Mouse (Mus musculus): ENCODE measurements around the gene Znhit1. TPM values are rescaled to one million over a fixed set of nuclear protein-coding genes. Genes with fewer than 3 reads are reported as not detected.

Znhit1 gene
- polyA plus RNA-seq, 1 experiment from 2014 or later, result 94.3 TPM

GRCm38 (mm10) chr5:136982338-136982930 lies 5.4 kb downstream of the Znhit1 start:
- Histone ChIP-seq H3K4me3 (replicated peaks) (no peak overlapping the region), H3K36me3 (peaks cover 9% of the 10 kb centered on the region), H3K27ac (no peak overlapping the region), H3K4me2 (no peak overlapping the region), H3K9ac (no peak overlapping the region), H3K4me1 (0 out of 2 replicates have a peak, but pooled peaks cover 5% of the 10 kb centered on the region), H3K27me3 (replicated peaks) (no peaks in the 10 kb centered on the region), H3K9me3 (no peaks in the 10 kb centered on the region)
- ATAC-seq (ENCODE audit: insufficient read depth, low FRiP score, low read depth), result no peak
- 51% methylated on average over 14 of the region's 16 CpGs for WGBS

GRCm38 (mm10) chr5:136980974-136981373 lies 6.8 kb downstream of the Znhit1 start:
- Histone ChIP-seq H3K36me3 (peaks cover 9% of the 10 kb centered on the region), H3K4me1 (no peaks in the 10 kb centered on the region), H3K27me3 (replicated peaks) (no peaks in the 10 kb centered on the region), H3K9ac (no peak overlapping the region), H3K4me3 (replicated peaks) (no peak overlapping the region), H3K27ac (no peak overlapping the region), H3K4me2 (no peak overlapping the region), H3K9me3 (no peaks in the 10 kb centered on the region)
- ATAC-seq (ENCODE audit: insufficient read depth, low FRiP score, low read depth), result no peak
- WGBS, result 85% methylated on average over 8 of the region's 8 CpGs

GRCm38 (mm10) chr5:136979762-136980161 lies 8.1 kb downstream of the Znhit1 start:
- no peak overlapping the region for H3K4me3 ChIP-seq (replicated peaks)
- ATAC-seq (ENCODE audit: insufficient read depth, low FRiP score, low read depth), result no peak
- WGBS, result 88% methylated on average over 2 of the region's 2 CpGs
- H3K4me2 ChIP-seq, result no peak overlapping the region
- H3K27ac ChIP-seq, result no peak overlapping the region
- no peaks in the 10 kb centered on the region for H3K27me3 ChIP-seq (replicated peaks)
- peaks cover 9% of the 10 kb centered on the region for H3K36me3 ChIP-seq
- no peaks in the 10 kb centered on the region for H3K4me1 ChIP-seq
- no peaks in the 10 kb centered on the region for H3K9me3 ChIP-seq
- no peak overlapping the region for H3K9ac ChIP-seq

GRCm38 (mm10) chr5:136977769-136978168 lies 10.1 kb downstream of the Znhit1 start:
- WGBS, result 60% methylated on average over 4 of the region's 4 CpGs
- no peak overlapping the region for H3K27ac ChIP-seq
- no peak for ATAC-seq (ENCODE audit: insufficient read depth, low FRiP score, low read depth)
- H3K27me3 ChIP-seq (replicated peaks), result no peaks in the 10 kb centered on the region
- H3K4me3 ChIP-seq (replicated peaks), result no peak overlapping the region
- no peaks in the 10 kb centered on the region for H3K9me3 ChIP-seq
- H3K4me1 ChIP-seq, result no peaks in the 10 kb centered on the region
- H3K9ac ChIP-seq, result no peak overlapping the region
- no peak overlapping the region for H3K4me2 ChIP-seq
- peaks cover 6% of the 10 kb centered on the region for H3K36me3 ChIP-seq

- Histone ChIP-seq H3K27ac (no peak overlapping the region), H3K4me2 (no peak overlapping the region), H3K9me3 (no peaks in the 10 kb centered on the region), H3K4me3 (replicated peaks) (no peak overlapping the region), H3K4me1 (no peaks in the 10 kb centered on the region), H3K9ac (no peak overlapping the region), H3K27me3 (replicated peaks) (no peaks in the 10 kb centered on the region), H3K36me3 (no peaks in the 10 kb centered on the region)
- WGBS, result 68% methylated on average over 8 of the region's 8 CpGs
- no peak for ATAC-seq (ENCODE audit: insufficient read depth, low FRiP score, low read depth)
Measured at GRCm38 (mm10) chr5:136973670-136974069, 14.2 kb downstream of the Znhit1 start.

GRCm38 (mm10) chr5:136970703-136971102 lies 17.1 kb downstream of the Znhit1 start:
- Histone ChIP-seq H3K4me1 (peaks cover 21% of the 10 kb centered on the region), H3K36me3 (0 out of 2 replicates have a peak, but pooled peaks cover under 1% of the 10 kb centered on the region), H3K9me3 (no peaks in the 10 kb centered on the region), H3K27me3 (replicated peaks) (no peaks in the 10 kb centered on the region), H3K4me2 (no peak overlapping the region), H3K9ac (no peak overlapping the region), H3K27ac (no peak overlapping the region), H3K4me3 (replicated peaks) (no peak overlapping the region)
- WGBS, result 57% methylated on average over 1 of the region's 1 CpGs
- ATAC-seq (ENCODE audit: insufficient read depth, low FRiP score, low read depth), result 0 out of 2 replicates have a peak, but pooled peaks have one; percentile 12

- no peak for ATAC-seq (ENCODE audit: insufficient read depth, low FRiP score, low read depth)
- no peak overlapping the region for H3K9ac ChIP-seq
- peaks cover 38% of the 10 kb centered on the region for H3K4me1 ChIP-seq
- H3K27ac ChIP-seq, result peak overlapping the region; percentile 72
- 45% methylated on average over 10 of the region's 10 CpGs for WGBS
- peaks cover 23% of the 10 kb centered on the region for H3K36me3 ChIP-seq
- peak overlapping the region; percentile 19; the same call in 1 of the 2 replicates for H3K4me2 ChIP-seq
- no peak overlapping the region for H3K4me3 ChIP-seq (replicated peaks)
- no peaks in the 10 kb centered on the region for H3K9me3 ChIP-seq
- no peaks in the 10 kb centered on the region for H3K27me3 ChIP-seq (replicated peaks)
Measured at GRCm38 (mm10) chr5:136967592-136967991, 20.2 kb downstream of the Znhit1 start.

GRCm38 (mm10) chr5:136966861-136967455 lies 20.9 kb downstream of the Znhit1 start:
- peaks cover 23% of the 10 kb centered on the region for H3K36me3 ChIP-seq
- H3K4me2 ChIP-seq, result no peak overlapping the region
- no peak overlapping the region for H3K9ac ChIP-seq
- WGBS, result 65% methylated on average over 4 of the region's 4 CpGs
- peak overlapping the region; percentile 72 for H3K27ac ChIP-seq
- H3K4me1 ChIP-seq, result peaks cover 38% of the 10 kb centered on the region
- no peaks in the 10 kb centered on the region for H3K27me3 ChIP-seq (replicated peaks)
- no peak for ATAC-seq (ENCODE audit: insufficient read depth, low FRiP score, low read depth)
- no peak overlapping the region for H3K4me3 ChIP-seq (replicated peaks)
- H3K9me3 ChIP-seq, result no peaks in the 10 kb centered on the region

GRCm38 (mm10) chr5:136966331-136966730 lies 21.5 kb downstream of the Znhit1 start, which contains the start of gene Cldn15:
Gene Cldn15, plus strand, starts transcription at chr5:136966616.
- H3K9ac ChIP-seq, result no peak within 1 kb of the TSS
- peak within 1 kb of the TSS; percentile 72 for H3K27ac ChIP-seq
- ATAC-seq (ENCODE audit: insufficient read depth, low FRiP score, low read depth), result no peak
- no peaks in the 10 kb centered on the region for H3K9me3 ChIP-seq
- peak within 1 kb of the TSS; percentile 9; the same call in 1 of the 2 replicates for H3K4me2 ChIP-seq
- 28% methylated on average over 6 of the region's 6 CpGs for WGBS
- peaks cover 23% of the 10 kb centered on the region for H3K36me3 ChIP-seq
- H3K27me3 ChIP-seq (replicated peaks), result no peaks in the 10 kb centered on the region
- H3K4me1 ChIP-seq, result peaks cover 42% of the 10 kb centered on the region
- H3K4me3 ChIP-seq (replicated peaks), result no peak within 1 kb of the TSS

GRCm38 (mm10) chr5:136965686-136966085 lies 22.1 kb downstream of the Znhit1 start:
- Histone ChIP-seq H3K9ac (no peak overlapping the region), H3K36me3 (peaks cover 23% of the 10 kb centered on the region), H3K27me3 (replicated peaks) (no peaks in the 10 kb centered on the region), H3K4me3 (replicated peaks) (no peak overlapping the region), H3K4me2 (peak overlapping the region; percentile 9; the same call in 1 of the 2 replicates), H3K27ac (peak overlapping the region; percentile 72), H3K4me1 (peaks cover 43% of the 10 kb centered on the region), H3K9me3 (no peaks in the 10 kb centered on the region)
- no peak for ATAC-seq (ENCODE audit: insufficient read depth, low FRiP score, low read depth)
- WGBS, result 78% methylated on average over 7 of the region's 8 CpGs

GRCm38 (mm10) chr5:136965210-136965609 lies 22.6 kb downstream of the Znhit1 start:
- H3K4me3 ChIP-seq (replicated peaks), result no peak overlapping the region
- 61% methylated on average over 9 of the region's 9 CpGs for WGBS
- peak; percentile 41; the same call in 1 of the 2 replicates for ATAC-seq (ENCODE audit: insufficient read depth, low FRiP score, low read depth)
- no peak overlapping the region for H3K9ac ChIP-seq
- no peaks in the 10 kb centered on the region for H3K9me3 ChIP-seq
- H3K36me3 ChIP-seq, result peaks cover 23% of the 10 kb centered on the region
- peak overlapping the region; percentile 72 for H3K27ac ChIP-seq
- peaks cover 43% of the 10 kb centered on the region for H3K4me1 ChIP-seq
- no peaks in the 10 kb centered on the region for H3K27me3 ChIP-seq (replicated peaks)
- no peak overlapping the region for H3K4me2 ChIP-seq

GRCm38 (mm10) chr5:136962966-136963540 lies 24.8 kb downstream of the Znhit1 start:
- no peaks in the 10 kb centered on the region for H3K27me3 ChIP-seq (replicated peaks)
- 67% methylated on average over 8 of the region's 8 CpGs for WGBS
- H3K27ac ChIP-seq, result peak overlapping the region; percentile 82
- H3K36me3 ChIP-seq, result peaks cover 23% of the 10 kb centered on the region
- peaks cover 46% of the 10 kb centered on the region for H3K4me1 ChIP-seq
- H3K9me3 ChIP-seq, result no peaks in the 10 kb centered on the region
- peak overlapping the region; percentile 69 for H3K4me2 ChIP-seq
- H3K9ac ChIP-seq, result 0 out of 2 replicates have a peak overlapping the region, but pooled peaks have one; percentile 43
- peak overlapping the region; percentile 63 for H3K4me3 ChIP-seq (replicated peaks)
- no peak for ATAC-seq (ENCODE audit: insufficient read depth, low FRiP score, low read depth)

Measured in stomach, embryonic 15.5 days (tissue).